Mouse (Mus musculus) layer of hippocampus, adult 8-10 months (tissue): Measurements from ENCODE around the gene Tas1r2. TPM values are rescaled to one million over a fixed set of nuclear protein-coding genes. Genes with fewer than 3 reads are reported as not detected.

Experiments
- DNase-seq, 2 experiments: peaks; one replicate each; pipeline ENCODE4 v3.0.0; 2022; ENCODE audit warnings: low spot score in 2 of 2
- total RNA-seq, 4 experiments: library from RNA; stranded (reverse); gene quantifications; 2 replicates each; pipeline ENCODE4 v1.2.4; 2022

Tas1r2 gene
- total RNA-seq, 4 experiments from 2014 or later = not detected

DNA sequence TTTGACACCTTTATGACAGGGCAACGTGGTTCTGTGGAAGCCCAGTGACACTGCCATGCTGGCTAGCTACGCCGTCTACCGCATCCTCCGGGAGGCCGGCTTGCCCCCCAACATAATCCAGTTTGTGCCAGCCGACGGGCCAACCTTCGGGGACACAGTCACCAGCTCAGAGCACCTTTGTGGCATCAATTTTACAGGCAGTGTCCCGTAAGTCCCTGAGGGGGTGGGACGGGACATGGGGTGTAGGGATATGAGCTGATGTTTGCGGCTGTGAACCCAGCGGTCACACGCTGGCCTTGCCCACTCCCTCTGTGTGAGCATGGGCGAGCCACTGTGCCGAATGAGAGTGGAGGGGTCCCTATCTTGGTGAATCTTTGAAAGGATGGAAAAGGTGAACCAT lies 15.0 kb upstream of the Tas1r2 start:
- no peak for DNase-seq

- no peak for DNase-seq
Measured at GRCm38 (mm10) chr4:139639801-139640200, 13.5 kb upstream of the Tas1r2 start.

GRCm38 (mm10) chr4:139640333-139640732 lies 13.0 kb upstream of the Tas1r2 start:
- no peak for DNase-seq

- no peak for DNase-seq
Measured at GRCm38 (mm10) chr4:139640775-139641174, 12.6 kb upstream of the Tas1r2 start.

DNA sequence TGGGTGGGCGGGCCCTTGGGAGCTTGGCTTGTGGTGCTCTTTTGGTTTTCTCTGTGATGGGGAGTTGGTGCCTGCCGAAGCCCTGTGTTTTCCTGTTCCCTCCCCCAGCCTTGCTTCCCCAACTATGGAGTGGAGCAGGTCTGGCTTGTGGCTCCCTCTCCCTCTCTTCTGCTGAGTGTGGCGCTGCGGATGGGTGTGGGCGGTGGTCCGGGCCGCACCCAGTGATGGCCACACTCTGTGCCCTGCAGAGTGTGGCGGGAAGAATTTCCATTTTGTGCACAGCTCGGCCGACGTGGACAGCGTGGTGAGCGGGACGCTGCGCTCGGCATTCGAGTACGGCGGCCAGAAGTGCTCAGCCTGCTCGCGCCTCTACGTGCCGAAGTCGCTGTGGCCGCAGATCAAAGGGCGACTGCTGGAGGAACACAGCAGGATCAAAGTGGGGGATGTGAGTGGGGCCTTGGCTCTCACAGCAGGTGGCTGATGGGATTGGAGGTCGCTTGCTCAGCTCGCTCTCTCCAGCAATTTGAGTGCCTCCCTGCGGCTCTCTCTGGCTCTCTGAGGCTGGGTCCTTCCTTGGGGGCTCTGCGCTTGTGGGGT lies 11.4 kb upstream of the Tas1r2 start:
- no peak for DNase-seq

DNA sequence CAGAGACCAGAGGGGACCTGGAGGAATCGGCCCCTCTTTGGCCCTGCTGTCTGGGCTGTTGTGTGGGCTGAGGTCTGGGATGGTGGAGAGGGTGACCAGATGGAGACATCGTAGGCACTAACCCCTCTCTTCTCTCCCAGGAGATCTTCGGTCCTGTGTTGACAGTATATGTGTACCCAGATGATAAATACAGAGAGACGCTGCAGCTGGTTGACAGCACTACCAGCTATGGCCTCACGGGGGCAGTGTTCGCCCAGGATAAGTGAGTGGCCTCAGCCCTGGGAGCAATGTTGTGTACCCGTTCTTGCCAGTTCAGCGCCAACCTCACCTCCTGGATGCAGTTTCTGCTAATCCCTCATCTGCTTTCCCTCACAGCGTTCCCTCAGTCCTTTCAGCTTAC lies 9.4 kb upstream of the Tas1r2 start:
- DNase-seq = peak in 1 of 2 experiments; percentile 85

DNA sequence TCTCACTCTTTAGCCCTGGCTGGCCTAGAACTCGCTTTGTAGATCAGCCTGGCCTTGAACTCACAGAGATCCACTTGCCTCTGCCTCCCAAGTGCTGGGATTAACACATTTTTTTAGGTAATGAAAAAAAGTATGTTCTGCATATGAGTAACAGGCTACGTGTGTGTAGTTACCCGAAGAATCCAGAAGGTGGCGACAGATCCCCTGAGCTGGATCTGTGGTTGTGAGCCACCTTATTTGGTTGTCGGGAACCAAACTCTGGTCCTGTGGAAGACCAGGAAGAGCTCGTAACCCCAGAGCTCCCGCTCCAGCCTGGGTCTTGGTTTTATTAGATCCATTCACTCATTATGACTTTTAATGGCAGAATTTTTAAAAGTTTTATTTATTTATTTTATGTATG lies 6.4 kb upstream of the Tas1r2 start:
- DNase-seq = no peak

DNA sequence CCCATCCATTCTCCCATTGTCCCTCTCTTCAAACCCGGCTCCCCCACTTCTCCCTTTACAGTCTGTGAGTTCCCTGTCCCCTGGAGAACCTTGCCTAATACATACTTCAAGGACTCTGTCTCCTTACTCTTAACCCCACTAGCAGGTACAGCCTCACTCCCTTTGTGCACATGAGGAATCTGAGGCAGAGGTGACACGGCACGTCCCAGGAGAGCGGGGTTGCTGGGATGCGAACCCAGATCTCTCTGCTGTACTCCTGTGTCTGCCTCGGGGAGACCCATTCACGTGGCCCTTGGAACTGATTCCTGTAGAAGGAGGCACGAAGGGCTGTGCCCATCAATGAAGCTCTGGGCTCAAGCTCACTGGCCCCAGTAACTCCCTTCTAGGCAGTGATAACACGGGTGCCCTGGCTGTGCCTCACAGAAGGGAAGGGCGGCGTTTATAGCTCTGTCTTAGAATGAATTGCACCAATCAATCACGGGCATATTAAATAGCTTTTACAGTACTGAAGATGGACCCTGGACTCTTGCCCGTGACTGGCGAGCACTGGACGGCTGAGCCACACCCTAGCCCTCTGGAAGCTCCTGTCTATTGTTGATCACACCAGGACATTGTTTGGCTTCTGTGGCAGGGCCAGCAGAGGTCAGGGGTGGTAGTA lies 3.1 kb upstream of the Tas1r2 start:
- no peak for DNase-seq

DNA sequence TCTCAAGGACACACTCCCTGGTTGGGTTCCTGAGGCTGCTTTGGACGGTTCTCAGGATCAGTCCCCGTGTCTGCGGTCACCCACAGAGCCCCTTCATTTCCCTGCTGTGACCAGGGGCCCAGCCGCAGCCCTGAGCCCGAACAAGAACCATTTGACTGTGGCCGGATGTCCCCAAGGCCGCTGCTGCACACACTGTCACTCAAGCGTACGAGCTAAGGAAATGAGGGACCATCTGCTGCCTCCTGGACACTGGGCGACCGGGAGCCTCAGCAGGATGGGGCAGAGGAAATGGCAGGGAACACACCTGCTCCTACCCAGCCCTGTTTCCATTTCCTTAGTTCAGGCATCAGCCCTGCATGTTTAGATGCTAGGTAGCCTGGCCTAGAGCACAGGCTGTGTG lies 2.4 kb upstream of the Tas1r2 start:
- no peak for DNase-seq

- DNase-seq = no peak
Measured at GRCm38 (mm10) chr4:139661897-139662296, 8.6 kb downstream of the Tas1r2 start.

GRCm38 (mm10) chr4:139667632-139668031 lies 14.3 kb downstream of the Tas1r2 start:
- no peak for DNase-seq

GRCm38 (mm10) chr4:139669847-139670246 lies 16.5 kb downstream of the Tas1r2 start:
- DNase-seq = peak in 1 of 2 experiments; percentile 32

GRCm38 (mm10) chr4:139675696-139676095 lies 22.4 kb downstream of the Tas1r2 start:
- DNase-seq = no peak

- no peak for DNase-seq
Measured at GRCm38 (mm10) chr4:139683728-139684638, 30.6 kb downstream of the Tas1r2 start.

- peak; percentile 36 to 75 for DNase-seq
Measured at GRCm38 (mm10) chr4:139684639-139685017, 31.3 kb downstream of the Tas1r2 start.

- no peak for DNase-seq
Measured at GRCm38 (mm10) chr4:139688058-139688457, 34.7 kb downstream of the Tas1r2 start.

DNA sequence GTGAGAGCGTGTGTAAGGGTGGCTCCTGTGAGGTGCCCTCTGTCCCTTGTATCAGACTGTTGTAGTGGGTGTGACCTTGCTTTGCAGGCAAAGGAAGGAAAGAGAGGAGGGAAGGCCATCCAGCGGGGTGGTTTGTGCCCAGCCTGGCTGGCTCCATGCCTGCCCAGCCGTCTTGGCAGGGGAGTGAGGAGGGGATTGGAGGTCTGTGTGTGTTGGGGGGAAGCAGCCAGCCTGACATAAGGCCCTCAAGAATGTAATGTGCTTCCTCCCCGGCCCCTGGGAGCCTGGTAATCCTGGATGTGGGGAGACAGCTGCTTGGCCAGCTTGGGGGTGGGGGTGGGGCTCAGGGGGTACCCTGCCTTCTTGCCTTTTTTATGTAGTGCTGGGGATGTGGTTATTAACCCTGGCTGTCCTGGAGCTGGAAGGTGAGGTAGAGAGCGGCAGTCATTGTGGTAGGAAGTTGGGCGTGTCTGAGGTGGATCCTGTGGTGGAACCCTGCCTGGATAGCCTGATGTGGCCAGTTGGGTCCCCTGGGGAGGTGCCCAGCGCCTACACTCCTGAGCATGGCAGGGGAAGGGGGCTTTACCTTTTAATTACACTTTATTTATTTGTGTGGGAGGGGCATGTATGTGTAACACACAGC lies 36.4 kb downstream of the Tas1r2 start:
- no peak for DNase-seq

DNA sequence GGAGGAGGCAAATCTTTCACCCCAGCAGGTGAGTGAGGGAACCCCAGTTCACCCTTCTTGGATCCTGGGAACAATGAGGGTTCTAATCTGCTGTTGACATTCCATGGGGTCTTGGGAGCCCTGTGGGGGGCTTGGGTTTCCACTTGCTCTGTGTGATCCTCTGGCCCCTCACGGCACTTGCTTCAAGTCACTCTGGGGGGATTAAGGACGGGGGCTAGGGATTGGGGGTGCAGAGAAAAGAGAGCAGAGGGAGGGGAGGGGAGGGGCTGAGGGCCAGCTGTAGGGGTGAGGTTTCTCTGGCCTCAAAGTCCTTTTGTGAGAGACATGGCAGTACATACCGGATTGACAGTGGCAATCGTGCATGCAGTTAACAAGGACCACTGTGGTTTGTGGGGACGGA lies 40.0 kb downstream of the Tas1r2 start:
- DNase-seq = no peak

- no peak for DNase-seq
Measured at GRCm38 (mm10) chr4:139697755-139698154, 44.4 kb downstream of the Tas1r2 start.

DNA sequence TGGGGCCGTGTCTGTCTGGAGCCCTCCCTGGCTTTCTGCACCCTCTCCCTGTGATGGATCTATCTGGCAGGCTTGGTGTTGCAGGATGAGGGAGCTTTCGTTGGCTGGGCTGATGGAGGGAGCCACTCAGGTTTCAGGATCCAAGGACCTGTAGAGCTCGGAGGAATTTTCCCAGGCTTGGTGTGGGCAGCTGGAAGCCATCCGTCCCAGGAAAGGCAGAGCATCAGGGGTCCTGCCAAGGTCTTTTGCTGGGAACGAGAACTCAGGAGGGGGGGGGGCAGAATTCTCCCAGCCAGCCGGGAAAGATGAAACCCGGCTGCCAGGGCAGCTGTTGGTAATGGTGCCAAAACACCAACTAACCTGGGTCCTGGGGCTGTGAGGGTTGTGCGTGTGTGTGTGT lies 45.3 kb downstream of the Tas1r2 start:
- no peak for DNase-seq

DNA sequence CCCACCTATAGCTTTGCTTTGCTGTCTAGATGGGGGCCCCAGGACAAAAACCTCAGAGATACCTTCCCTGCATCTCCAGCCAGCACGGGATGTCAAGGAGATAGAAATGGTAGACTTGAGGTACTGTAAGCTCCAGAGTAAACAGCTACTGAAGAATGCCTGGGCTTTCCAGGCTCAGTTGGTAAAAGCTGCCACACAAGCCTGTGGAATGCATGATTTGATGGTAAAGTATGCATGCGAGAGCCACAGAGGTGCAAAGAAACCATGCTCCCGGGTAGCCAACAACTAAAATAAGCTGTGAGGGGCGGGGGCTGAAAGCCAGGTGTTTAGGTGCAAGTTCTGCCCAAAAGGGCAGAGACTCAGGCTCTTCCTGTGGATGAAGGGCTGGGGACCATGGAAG lies 49.6 kb downstream of the Tas1r2 start:
- DNase-seq = no peak

DNA sequence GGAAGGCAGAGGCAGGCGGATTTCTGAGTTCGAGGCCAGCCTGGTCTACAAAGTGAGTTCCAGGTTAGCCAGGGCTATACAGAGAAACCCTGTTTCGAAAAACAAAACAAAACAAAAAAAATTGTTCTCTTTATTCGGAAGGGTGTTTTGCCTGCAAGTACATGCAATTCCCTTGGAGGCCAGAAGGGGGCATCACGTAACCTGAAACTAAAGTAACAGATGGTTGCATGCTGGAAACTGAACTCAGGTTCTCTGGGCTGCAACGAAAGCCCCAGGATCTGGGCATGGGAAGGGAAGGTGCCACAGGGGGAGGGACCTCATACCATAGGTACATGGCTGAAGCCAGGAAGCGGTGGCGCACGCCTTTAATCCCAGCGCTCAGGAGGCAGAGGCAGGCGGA lies 50.1 kb downstream of the Tas1r2 start:
- DNase-seq = no peak
